In genomic region chr11:84128943-84129798, GRCm38 (mm10) we compare ENCODE assay signal across 8 mouse cellular contexts. TPM values are rescaled to one million over a fixed set of nuclear protein-coding genes. Genes with fewer than 3 reads are reported as not detected.
DNase-seq lines count a peak whose midpoint lies in the region; ATAC-seq and TF ChIP-seq lines count a peak whose summit lies in the region.

Tada2a (minus strand) TSS chr11:84129600.
Acaca (plus strand) TSS chr11:84129672.

- peak; percentile 90 to 97 for TF ChIP-seq POLR2A in MEL (IDR thresholded peaks at IDR 0.05; ENCODE audit: control insufficient read depth in 1 of 2, insufficient read depth in 1 of 2, low read depth in 1 of 2, low read length in 2 of 2, poor library complexity in 1 of 2)
- TF ChIP-seq POLR2A in thymus, adult 2 months (IDR thresholded peaks at IDR 0.05; ENCODE audit: control insufficient read depth, extremely low read depth, insufficient read depth, low read length, poor library complexity): peak; percentile 72

- ATAC-seq in forebrain, embryonic 15.5 days (replicated peaks): peak; percentile 94
- peak; percentile 94 for ATAC-seq in lung, embryonic 16.5 days (ENCODE audit: low read depth)

- no peak; a peak in 1 of 6 replicates for TF ChIP-seq CTCF in MEL (IDR thresholded peaks at IDR 0.05 in 2 of 3, conservative IDR thresholded peaks at IDR 0.05 in 1 of 3; ENCODE audit: control insufficient read depth in 1 of 3, insufficient read depth in 1 of 3, low read depth in 2 of 3, low read length in 3 of 3, poor library complexity in 1 of 3, severe bottlenecking in 1 of 3)
- TF ChIP-seq CTCF in thymus, adult 2 months (IDR thresholded peaks at IDR 0.05; ENCODE audit: borderline replicate concordance, control insufficient read depth, extremely low read depth, insufficient read depth, low read length, poor library complexity): peak; percentile 57; the same call in 1 of the 2 replicates

- peak; percentile 92 for DNase-seq in MEL (ENCODE audit: low read depth, low spot score)
- peak; percentile 84 for DNase-seq in cerebellum, adult 11-12 months
- DNase-seq in heart, postnatal 25 days (ENCODE audit: low spot score): peak; percentile 46
- DNase-seq in layer of hippocampus, adult 8-10 months (ENCODE audit: low spot score in 2 of 2): peak; percentile 43 to 66
- peak; percentile 52 for DNase-seq in ovary, adult 18-20 months (ENCODE audit: low spot score)
- peak; percentile 75 for DNase-seq in thymus, adult 2 months

- H3K79me2 ChIP-seq in MEL (ENCODE audit: control insufficient read depth, insufficient read depth, low read length, poor library complexity): peaks cover 11% of the 10 kb centered on the region

- H3K4me1 ChIP-seq in MEL (ENCODE audit: control insufficient read depth in 1 of 2, insufficient read depth in 2 of 2, low read length in 2 of 2): no peaks in the 10 kb centered on the region; a peak in 1 of 4 replicates
- H3K4me1 ChIP-seq in forebrain, embryonic 15.5 days: peaks cover 26% of the 10 kb centered on the region; the same call in 1 of the 2 replicates
- peaks cover 6% of the 10 kb centered on the region; the same call in 1 of the 2 replicates for H3K4me1 ChIP-seq in lung, embryonic 16.5 days (replicated peaks; ENCODE audit: control insufficient read depth, insufficient read depth, low read length)
- H3K4me1 ChIP-seq in thymus, adult 2 months (replicated peaks; ENCODE audit: control insufficient read depth, insufficient read depth, low read length): peaks cover 4% of the 10 kb centered on the region

- no peak for TF ChIP-seq EP300 in MEL (IDR thresholded peaks at IDR 0.05; ENCODE audit: low read depth in 1 of 2, low read length in 2 of 2)

- peak within 1 kb of the TSS; percentile 52 for H3K4me2 ChIP-seq in forebrain, embryonic 15.5 days (replicated peaks)
- H3K4me2 ChIP-seq in lung, embryonic 16.5 days (ENCODE audit: low read depth, low read length): peak within 1 kb of the TSS; percentile 72

- H3K27ac ChIP-seq in MEL (ENCODE audit: control insufficient read depth, low read depth, low read length): peak within 1 kb of the TSS; percentile 8; the same call in 1 of the 2 replicates
- H3K27ac ChIP-seq in forebrain, embryonic 15.5 days (replicated peaks): peak within 1 kb of the TSS; percentile 60
- H3K27ac ChIP-seq in lung, embryonic 16.5 days (ENCODE audit: low read length): peak within 1 kb of the TSS; percentile 34; the same call in 1 of the 2 replicates
- no peak within 1 kb of the TSS for H3K27ac ChIP-seq in thymus, adult 2 months (ENCODE audit: control insufficient read depth, insufficient read depth, low read length)

- intact Hi-C loops in heart, postnatal 25 days (cut with DNase I): loop anchor here (1.0 kb wide), 1 partner anchor 61 kb away; no protein-coding TSS in a partner anchor

- 0 out of 4 replicates have a peak, but pooled peaks cover 0 to 1% of the 10 kb centered on the region in 2 experiments for H3K27me3 ChIP-seq in MEL (ENCODE audit: control insufficient read depth in 1 of 2, insufficient read depth in 2 of 2, low read length in 2 of 2)
- no peaks in the 10 kb centered on the region for H3K27me3 ChIP-seq in forebrain, embryonic 15.5 days
- no peaks in the 10 kb centered on the region for H3K27me3 ChIP-seq in lung, embryonic 16.5 days (ENCODE audit: control insufficient read depth, insufficient read depth, low read depth, low read length)
- H3K27me3 ChIP-seq in thymus, adult 2 months (ENCODE audit: control insufficient read depth, insufficient read depth, low read length): no peaks in the 10 kb centered on the region

- no peaks in the 10 kb centered on the region for H3K9me3 ChIP-seq in MEL (replicated peaks; ENCODE audit: insufficient read depth, low read length)
- H3K9me3 ChIP-seq in forebrain, embryonic 15.5 days: no peaks in the 10 kb centered on the region
- H3K9me3 ChIP-seq in lung, embryonic 16.5 days (ENCODE audit: control insufficient read depth, low read length): no peaks in the 10 kb centered on the region

- peaks cover 4 to 10% of the 10 kb centered on the region in 2 experiments for H3K36me3 ChIP-seq in MEL (ENCODE audit: control insufficient read depth in 1 of 2, insufficient read depth in 2 of 2, low read length in 2 of 2)
- peaks cover 17% of the 10 kb centered on the region for H3K36me3 ChIP-seq in forebrain, embryonic 15.5 days
- peaks cover 12% of the 10 kb centered on the region for H3K36me3 ChIP-seq in lung, embryonic 16.5 days (ENCODE audit: control insufficient read depth, insufficient read depth, low read length)
- no peaks in the 10 kb centered on the region for H3K36me3 ChIP-seq in thymus, adult 2 months (ENCODE audit: control insufficient read depth, insufficient read depth, low read length)

- no peak for TF ChIP-seq RAD21 in MEL (IDR thresholded peaks at IDR 0.05; ENCODE audit: low read depth, low read length)

- under 1% methylated on average over 68 of the region's 83 CpGs for WGBS in forebrain, embryonic 15.5 days
- WGBS in lung, embryonic 16.5 days: under 1% methylated on average over 55 of the region's 83 CpGs
- under 1% methylated on average over 80 of the region's 83 CpGs for WGBS in thymus, adult 2 months

- H3K4me3 ChIP-seq in MEL (ENCODE audit: control insufficient read depth in 1 of 2, insufficient read depth in 1 of 2, low read depth in 2 of 2, low read length in 2 of 2): peak within 1 kb of the TSS; percentile 80 to 99
- H3K4me3 ChIP-seq in forebrain, embryonic 15.5 days: peak within 1 kb of the TSS; percentile 86
- peak within 1 kb of the TSS; percentile 73 for H3K4me3 ChIP-seq in lung, embryonic 16.5 days (ENCODE audit: low read length)
- peak within 1 kb of the TSS; percentile 66 for H3K4me3 ChIP-seq in thymus, adult 2 months (ENCODE audit: control insufficient read depth, insufficient read depth, low read length)

- H3K9ac ChIP-seq in MEL (ENCODE audit: control insufficient read depth, low read depth, low read length, poor library complexity, severe bottlenecking): peak within 1 kb of the TSS; percentile 80
- H3K9ac ChIP-seq in forebrain, embryonic 15.5 days (replicated peaks): peak within 1 kb of the TSS; percentile 86
- peak within 1 kb of the TSS; percentile 89 for H3K9ac ChIP-seq in lung, embryonic 16.5 days (ENCODE audit: low read length)

TF ChIP-seq in MEL, 35 proteins besides CTCF, POLR2A, EP300 and RAD21 (continues in another document):
- TF ChIP-seq BHLHE40 (IDR thresholded peaks at IDR 0.05; ENCODE audit: borderline replicate concordance, low read depth, low read length): peak; percentile 85; the same call in 1 of the 2 replicates
- peak; percentile 70 for TF ChIP-seq NRF1 (IDR thresholded peaks at IDR 0.05; ENCODE audit: insufficient read depth, low read depth, low read length, poor library complexity, severe bottlenecking)
- TF ChIP-seq ZMIZ1 (IDR thresholded peaks at IDR 0.05; ENCODE audit: low read depth, low read length): peak; percentile 81
- TF ChIP-seq TBP (IDR thresholded peaks at IDR 0.05; ENCODE audit: low read depth, low read length): peak; percentile 51; the same call in 1 of the 2 replicates
- TF ChIP-seq MXI1 (IDR thresholded peaks at IDR 0.05; ENCODE audit: low read depth, low read length): peak; percentile 82; the same call in 1 of the 2 replicates
- peak; percentile 64 for TF ChIP-seq MYC (IDR thresholded peaks at IDR 0.05; ENCODE audit: low read depth, low read length)
- TF ChIP-seq USF1 (IDR thresholded peaks at IDR 0.05; ENCODE audit: low read depth, low read length): peak; percentile 67
- TF ChIP-seq UBTF (IDR thresholded peaks at IDR 0.05; ENCODE audit: borderline replicate concordance, insufficient read depth, low read depth, low read length): no peak
- TF ChIP-seq HCFC1 (IDR thresholded peaks at IDR 0.05; ENCODE audit: low read depth, low read length): peak; percentile 51
- no peak for TF ChIP-seq ZKSCAN1 (IDR thresholded peaks at IDR 0.05; ENCODE audit: low read depth, low read length)
- TF ChIP-seq ZNF384 (IDR thresholded peaks at IDR 0.05; ENCODE audit: low read depth, low read length): no peak
- TF ChIP-seq MAX (IDR thresholded peaks at IDR 0.05; ENCODE audit: low read length): peak; percentile 86
- no peak for TF ChIP-seq ZC3H11A (IDR thresholded peaks at IDR 0.05; ENCODE audit: low read depth, low read length)
- no peak for TF ChIP-seq KAT2A (conservative IDR thresholded peaks at IDR 0.05; ENCODE audit: low read depth, low read length)
- no peak for TF ChIP-seq MYB (IDR thresholded peaks at IDR 0.05; ENCODE audit: low read depth, low read length)
- TF ChIP-seq SIN3A (IDR thresholded peaks at IDR 0.05; ENCODE audit: low read length): peak; percentile 78; the same call in 1 of the 2 replicates
- no peak for TF ChIP-seq CHD2 (IDR thresholded peaks at IDR 0.05; ENCODE audit: low read length)
- TF ChIP-seq MAZ (IDR thresholded peaks at IDR 0.05; ENCODE audit: low read depth, low read length): no peak; the same call in 1 of the 2 replicates
- no peak for TF ChIP-seq POLR2AphosphoS2 (IDR thresholded peaks at IDR 0.05; ENCODE audit: low read length)
- TF ChIP-seq USF2 (IDR thresholded peaks at IDR 0.05; ENCODE audit: borderline replicate concordance in 1 of 2, insufficient read depth in 1 of 2, low read depth in 1 of 2, low read length in 2 of 2): no peak
- no peak for TF ChIP-seq MEF2A (IDR thresholded peaks at IDR 0.05; ENCODE audit: extremely low read depth, insufficient replicate concordance, low read depth, low read length, poor library complexity, severe bottlenecking)
- peak; percentile 90 for TF ChIP-seq NELFE (IDR thresholded peaks at IDR 0.05; ENCODE audit: low read depth, low read length)

RNA-seq across cellular contexts. Expression of gene Tada2a, which starts in this region (rescaled TPM):
- total RNA-seq in MEL (2012; rRNA removed): 32.3 and 37.8 TPM in 2 replicates
- 10 to 100 TPM in 1 of 2 experiments, not detected in 1; 35.9 TPM for polyA plus RNA-seq in MEL (2012; ENCODE audit: insufficient read depth in 1 of 2, insufficient read length in 2 of 2, low read depth in 1 of 2, low replicate concordance in 2 of 2, missing spikeins in 1 of 2)
- polyA plus RNA-seq in forebrain, embryonic 15.5 days (2015; fragmentation: Nextera tagmentation; extraction: Ambion mirVana): 37.5 and 38.4 TPM in 2 replicates
- total RNA-seq in heart, postnatal 25 days (2021): 1 to 10 TPM; 7.0 TPM
- 10 to 100 TPM; 33.5 to 37.2 (median 36.7) TPM for total RNA-seq in layer of hippocampus, adult 8-10 months (2022)
- polyA plus RNA-seq in lung, embryonic 16.5 days (2015; fragmentation: Nextera tagmentation; extraction: Ambion mirVana): 31.6 and 32.4 TPM in 2 replicates
- polyA plus RNA-seq in thymus, adult 2 months (2012; rRNA removed): 6.4 and 6.7 TPM in 2 replicates

RNA-seq across cellular contexts. Expression of gene Acaca, which starts in this region (rescaled TPM):
- 52.0 and 61.5 TPM in 2 replicates for total RNA-seq in MEL (2012; rRNA removed)
- polyA plus RNA-seq in MEL (2012; ENCODE audit: insufficient read depth in 1 of 2, insufficient read length in 2 of 2, low read depth in 1 of 2, low replicate concordance in 2 of 2, missing spikeins in 1 of 2): 10 to 100 TPM; 32.0 to 33.9 TPM
- polyA plus RNA-seq in forebrain, embryonic 15.5 days (2015; fragmentation: Nextera tagmentation; extraction: Ambion mirVana): 26.4 and 27.5 TPM in 2 replicates
- total RNA-seq in heart, postnatal 25 days (2021): 10 to 100 TPM; 16.5 to 22.1 TPM
- 10 to 100 TPM; 80.6 to 87.2 (median 84.2) TPM for total RNA-seq in layer of hippocampus, adult 8-10 months (2022)
- 11.2 and 11.3 TPM in 2 replicates for polyA plus RNA-seq in lung, embryonic 16.5 days (2015; fragmentation: Nextera tagmentation; extraction: Ambion mirVana)
- 25.3 and 38.3 TPM in 2 replicates for polyA plus RNA-seq in thymus, adult 2 months (2012; rRNA removed)
